Mouse (Mus musculus): ENCODE measurements around the gene Gm10563.

GRCm38 (mm10) chr4:155653086-155653450 lies 7.9 kb upstream of the Gm10563 start, which contains the start of gene Mmp23:
- no peak for TF ChIP-seq POLR2A (IDR thresholded peaks at IDR 0.05; ENCODE audit: control insufficient read depth, extremely low read depth, insufficient read depth, low read length, poor library complexity)
- no peak for TF ChIP-seq CTCF (IDR thresholded peaks at IDR 0.05; ENCODE audit: borderline replicate concordance, control insufficient read depth, extremely low read depth, insufficient read depth, low read length, poor library complexity)

All from thymus, adult 2 months (tissue).